Mouse (Mus musculus) R1 (cell line): ENCODE data around the gene Gm7173.

Source experiments
- DNase-seq: peaks from one replicate; pipeline ENCODE4 v3.0.0-alpha.2; 2018; ENCODE audit warnings: low read depth, low spot score

Gm7173 gene

GRCm38 (mm10) chrX:79516977-79517645 is at the start of gene Gm7173:
TSS of gene Gm7173 (minus strand) at chrX:79517285.
- peak; percentile 53 for DNase-seq

GRCm38 (mm10) chrX:79517646-79518016 is 546 bp upstream of the Gm7173 start:
- DNase-seq: no peak

- DNase-seq: peak; percentile 45
These were observed 200.3 kb downstream of the Gm7173 start for GRCm38 (mm10) chrX:79316790-79317189.
